Mouse (Mus musculus) lung, embryonic 16.5 days (tissue): Measurements from ENCODE around the gene Kbtbd6. TPM values are rescaled to one million over a fixed set of nuclear protein-coding genes. Genes with fewer than 3 reads are reported as not detected.

ENCODE experiments used
- ATAC-seq: fragments of 200-750 bp; cut with Nextera tagmentation; 2 replicates; pipeline ENCODE4 v1.8.0; 2017; ENCODE audit warnings: low read depth, mild to moderate bottlenecking, moderate library complexity
- H3K27ac ChIP-seq: fragments of 300-500 bp; sonication (generic); 2 replicates; pipeline ENCODE4 v1.5.1; 2014; ENCODE audit warnings: mild to moderate bottlenecking, control low read depth, low read length
- H3K27me3 ChIP-seq: fragments of 300-500 bp; sonication (generic); 2 replicates; pipeline ENCODE4 v1.6.1; 2014; ENCODE audit warnings: low read depth, low read length, mixed read lengths; ENCODE audit not compliant: control insufficient read depth, insufficient read depth
- H3K36me3 ChIP-seq: fragments of 300-500 bp; sonication (generic); 2 replicates; pipeline ENCODE4 v1.6.1; 2014; ENCODE audit warnings: low read length; ENCODE audit not compliant: control insufficient read depth, insufficient read depth
- H3K4me1 ChIP-seq: fragments of 300-500 bp; sonication (generic); replicated peaks from 2 replicates; pipeline ENCODE4 v1.6.1; 2014; ENCODE audit warnings: low read length, mixed read lengths; ENCODE audit not compliant: control insufficient read depth, insufficient read depth
- H3K4me2 ChIP-seq: fragments of 300-500 bp; sonication (generic); 2 replicates; pipeline ENCODE4 v1.6.1; 2014; ENCODE audit warnings: low read depth, low read length, control low read depth
- H3K4me3 ChIP-seq: fragments of 300-500 bp; sonication (generic); 2 replicates; pipeline ENCODE4 v1.5.1; 2014; ENCODE audit warnings: mild to moderate bottlenecking, low read length, control low read depth
- H3K9ac ChIP-seq: fragments of 300-500 bp; sonication (generic); 2 replicates; pipeline ENCODE4 v1.6.1; 2014; ENCODE audit warnings: low read length, control low read depth
- H3K9me3 ChIP-seq: fragments of 300-500 bp; sonication (generic); 2 replicates; pipeline ENCODE4 v1.6.1; 2016; ENCODE audit warnings: low read length; ENCODE audit not compliant: control insufficient read depth
- WGBS: fragments of 180-500 bp; shearing (Covaris S2); extraction: QIAGEN DNeasy Blood & Tissue Kit; methylation state at CpG from one replicate; pipeline ENCODE4 v1.1.7; 2014; 5-methylcytosine and 5-hydroxymethylcytosine counted together
- polyA plus RNA-seq: library from polyadenylated mRNA; unstranded; fragments of >200 nt; fragmentation: Nextera tagmentation; extraction: Ambion mirVana; gene quantifications from 2 replicates; pipeline ENCODE4 v1.2.1, GENCODE M21; 2015

Kbtbd6 gene
- polyA plus RNA-seq, 1 experiment from 2014 or later, result 3.8 TPM

DNA sequence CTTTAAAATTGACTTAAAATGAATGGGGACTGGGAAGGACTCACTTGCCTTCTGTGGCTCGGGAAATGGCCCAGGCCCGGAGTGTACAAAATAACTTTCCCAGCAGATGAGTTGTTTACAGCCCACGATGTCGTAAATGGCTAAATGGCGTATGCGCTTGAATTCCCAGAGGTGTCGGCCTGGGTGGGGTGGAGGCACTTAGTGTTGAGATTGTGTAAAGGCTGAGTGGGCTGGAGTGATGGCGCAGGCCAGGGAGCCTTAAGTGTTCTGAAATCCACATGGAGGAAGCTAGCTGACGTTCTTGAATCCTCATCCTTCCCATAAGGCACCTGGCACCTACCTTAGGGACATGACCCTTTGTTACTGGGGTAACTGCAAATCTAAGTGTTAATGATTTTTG, 36.9 kb downstream of the Kbtbd6 start:
- Histone ChIP-seq H3K9ac (no peak overlapping the region), H3K4me2 (no peak overlapping the region), H3K27me3 (no peaks in the 10 kb centered on the region), H3K4me1 (peaks cover 47% of the 10 kb centered on the region), H3K4me3 (no peak overlapping the region), H3K9me3 (no peaks in the 10 kb centered on the region), H3K27ac (no peak overlapping the region), H3K36me3 (peaks cover 5% of the 10 kb centered on the region; the same call in 1 of the 2 replicates)
- 66% methylated on average over 9 of the region's 9 CpGs for WGBS
- ATAC-seq, result no peak

DNA sequence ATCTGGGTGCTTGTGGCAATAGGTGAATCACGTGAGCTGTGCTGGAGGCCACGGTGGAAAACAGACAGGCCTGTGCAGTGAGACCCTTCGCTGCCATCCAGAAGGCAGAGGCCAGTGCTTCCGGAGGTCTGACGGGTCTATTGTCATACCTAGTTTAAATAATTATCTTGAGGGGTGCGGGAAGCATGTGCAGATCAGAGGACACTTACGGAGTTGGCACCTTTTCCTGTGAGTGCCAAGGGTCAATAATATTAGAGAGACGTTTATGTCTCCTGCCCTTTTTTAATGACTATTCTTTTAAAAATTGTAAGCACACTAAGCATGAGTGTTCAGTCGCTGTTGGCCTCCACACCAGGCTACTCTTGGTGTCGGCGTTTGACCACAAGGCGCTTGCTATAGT, 37.5 kb downstream of the Kbtbd6 start:
- Histone ChIP-seq H3K4me2 (no peak overlapping the region), H3K27ac (no peak overlapping the region), H3K27me3 (no peaks in the 10 kb centered on the region), H3K9ac (no peak overlapping the region), H3K4me3 (no peak overlapping the region), H3K9me3 (no peaks in the 10 kb centered on the region), H3K36me3 (peaks cover 5% of the 10 kb centered on the region; the same call in 1 of the 2 replicates), H3K4me1 (peaks cover 42% of the 10 kb centered on the region)
- no peak for ATAC-seq
- WGBS, result 56% methylated on average over 12 of the region's 12 CpGs

DNA sequence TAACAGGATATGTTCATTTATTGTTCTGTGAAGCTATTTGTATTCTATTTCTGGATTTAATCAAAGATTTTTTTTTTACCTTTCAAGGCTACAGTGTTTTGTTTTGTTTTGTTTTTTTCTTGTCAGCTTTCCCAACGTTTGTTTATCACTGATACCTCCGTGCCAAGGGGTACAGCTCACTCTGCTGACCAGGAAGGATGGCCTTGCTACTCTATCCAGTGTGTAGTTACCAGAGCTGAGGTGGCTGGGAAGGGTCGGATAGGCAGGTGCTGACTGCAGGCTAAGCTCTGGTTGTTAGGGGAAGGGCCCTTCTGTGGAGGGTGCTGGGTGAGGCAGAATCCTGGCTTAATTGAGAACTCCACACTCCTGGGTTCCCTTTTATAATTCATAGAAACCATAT, 38.6 kb downstream of the Kbtbd6 start:
- no peaks in the 10 kb centered on the region for H3K27me3 ChIP-seq
- H3K27ac ChIP-seq, result no peak overlapping the region
- ATAC-seq, result no peak
- no peaks in the 10 kb centered on the region for H3K9me3 ChIP-seq
- peaks cover 34% of the 10 kb centered on the region for H3K4me1 ChIP-seq
- H3K4me3 ChIP-seq, result no peak overlapping the region
- no peak overlapping the region for H3K4me2 ChIP-seq
- 46% methylated on average over 3 of the region's 3 CpGs for WGBS
- H3K36me3 ChIP-seq, result peaks cover 5% of the 10 kb centered on the region; the same call in 1 of the 2 replicates
- H3K9ac ChIP-seq, result no peak overlapping the region

DNA sequence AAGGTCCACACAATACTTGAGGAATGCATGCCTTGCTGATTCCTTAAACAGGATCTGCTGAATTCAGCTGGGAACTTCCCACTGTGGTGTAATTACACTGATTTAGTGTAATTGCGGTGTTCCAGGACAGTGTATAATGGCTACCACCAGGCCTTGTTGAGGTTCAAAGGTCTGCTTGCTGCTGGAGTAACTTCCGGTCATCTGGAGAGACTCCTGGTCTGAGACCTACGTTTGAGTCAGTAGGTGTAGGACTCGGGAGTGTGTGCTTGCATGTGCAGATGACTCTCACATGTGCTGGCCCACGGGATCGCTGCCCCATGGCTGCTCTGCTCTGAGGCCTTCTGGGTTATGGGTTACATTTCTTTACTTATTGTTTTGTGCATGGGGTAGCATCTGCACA, 42.7 kb downstream of the Kbtbd6 start:
- no peak overlapping the region for H3K4me3 ChIP-seq
- H3K27me3 ChIP-seq, result no peaks in the 10 kb centered on the region
- ATAC-seq, result no peak
- WGBS, result 85% methylated on average over 6 of the region's 6 CpGs
- H3K9ac ChIP-seq, result no peak overlapping the region
- peaks cover 5% of the 10 kb centered on the region; the same call in 1 of the 2 replicates for H3K36me3 ChIP-seq
- H3K27ac ChIP-seq, result no peak overlapping the region
- H3K4me1 ChIP-seq, result peaks cover 5% of the 10 kb centered on the region; the same call in 1 of the 2 replicates
- no peaks in the 10 kb centered on the region for H3K9me3 ChIP-seq
- no peak overlapping the region for H3K4me2 ChIP-seq

DNA sequence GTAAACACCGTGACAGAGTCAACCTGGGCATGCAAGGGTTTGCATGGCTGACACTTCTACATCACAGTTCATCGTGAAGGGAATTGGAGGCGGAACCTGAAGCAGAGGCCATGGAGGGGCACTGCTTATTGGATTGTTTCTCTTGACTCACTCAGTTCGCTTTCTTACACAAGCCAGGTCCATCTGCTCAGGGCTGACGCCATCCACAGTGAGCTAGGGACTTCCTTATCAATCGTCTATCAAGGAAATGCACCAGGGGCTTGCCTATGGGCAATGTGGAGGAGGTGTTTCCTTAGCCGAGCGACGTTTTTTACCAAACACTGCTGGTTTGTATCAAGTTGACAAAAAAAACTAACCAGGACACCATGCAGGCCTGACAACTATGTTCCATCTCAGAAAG, 47.7 kb downstream of the Kbtbd6 start:
- no peak for ATAC-seq
- no peak overlapping the region for H3K27ac ChIP-seq

DNA sequence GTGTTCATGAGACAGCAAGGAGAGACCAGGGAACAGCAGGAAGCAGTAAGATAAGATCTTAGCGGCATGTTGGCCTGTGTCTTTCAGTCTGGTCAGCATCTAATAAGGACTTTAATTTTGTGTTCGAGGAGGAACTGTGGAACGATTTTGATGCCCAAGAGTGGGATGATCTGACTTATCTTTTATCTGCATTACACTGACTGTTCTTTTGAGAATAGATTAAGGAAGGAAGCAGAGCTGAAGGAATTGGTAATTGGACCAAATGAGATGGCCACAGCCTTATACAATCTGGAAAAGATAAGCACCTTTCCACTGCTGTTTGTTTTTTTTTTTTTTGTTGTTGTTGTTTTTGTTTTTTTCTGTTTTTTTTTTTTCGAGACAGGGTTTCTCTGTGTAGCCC, 49.1 kb downstream of the Kbtbd6 start:
- Histone ChIP-seq H3K9ac (no peak overlapping the region), H3K9me3 (peaks cover 8% of the 10 kb centered on the region), H3K4me3 (no peak overlapping the region), H3K4me2 (no peak overlapping the region), H3K4me1 (peaks cover 13% of the 10 kb centered on the region), H3K27me3 (no peaks in the 10 kb centered on the region), H3K27ac (no peak overlapping the region), H3K36me3 (peaks cover 10% of the 10 kb centered on the region)
- 67% methylated on average over 4 of the region's 4 CpGs for WGBS
- no peak for ATAC-seq

More for the DNA sequence above, 47.7 kb downstream of the Kbtbd6 start:
- no peak overlapping the region for H3K9ac ChIP-seq
- no peaks in the 10 kb centered on the region for H3K27me3 ChIP-seq
- whole genome bisulfite sequencing, result 75% methylated on average over 9 of the region's 9 CpGs
- no peak overlapping the region for H3K4me3 ChIP-seq
- H3K36me3 ChIP-seq, result peaks cover 10% of the 10 kb centered on the region
- no peak overlapping the region for H3K4me2 ChIP-seq
- peaks cover 8% of the 10 kb centered on the region for H3K9me3 ChIP-seq
- peaks cover 12% of the 10 kb centered on the region for H3K4me1 ChIP-seq

DNA sequence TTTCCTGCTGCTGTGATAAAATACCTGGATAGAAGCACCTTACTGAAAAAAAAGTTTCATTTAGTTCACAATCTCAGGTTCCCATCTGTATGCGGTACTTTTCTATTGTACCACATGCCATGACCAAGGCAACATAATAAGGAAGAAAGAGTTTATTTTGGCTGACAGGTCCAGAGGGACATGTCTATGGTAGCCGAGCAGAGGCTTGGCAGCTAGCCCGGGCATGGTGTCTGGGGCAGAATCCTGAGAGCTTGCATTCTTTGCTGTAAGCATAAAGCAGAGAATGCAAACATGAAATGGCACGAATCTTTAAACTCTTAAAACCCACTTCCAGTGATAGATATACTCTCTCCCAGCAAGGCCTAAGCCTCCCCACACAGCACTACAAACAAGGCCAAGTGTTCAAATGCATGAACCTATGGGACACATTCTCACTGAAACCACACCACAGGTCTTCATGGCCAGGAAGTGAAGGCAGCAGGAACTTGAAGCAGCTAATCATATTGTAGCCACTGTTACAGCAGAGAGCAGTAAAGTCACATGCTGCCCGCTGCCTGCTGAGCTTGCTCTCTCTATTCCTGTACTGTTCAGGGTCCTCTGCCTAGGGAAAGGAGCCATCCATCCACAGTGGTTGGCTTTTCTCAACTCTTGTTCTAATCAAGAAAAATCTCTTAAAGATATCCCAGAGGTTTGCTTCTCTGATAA, 51.9 kb downstream of the Kbtbd6 start:
- WGBS, result 33% methylated on average over 5 of the region's 5 CpGs
- Histone ChIP-seq H3K27me3 (no peaks in the 10 kb centered on the region), H3K9ac (no peak overlapping the region), H3K36me3 (peaks cover 10% of the 10 kb centered on the region), H3K27ac (peak overlapping the region; percentile 43), H3K4me1 (peaks cover 13% of the 10 kb centered on the region), H3K4me2 (no peak overlapping the region), H3K9me3 (peaks cover 8% of the 10 kb centered on the region), H3K4me3 (no peak overlapping the region)
- ATAC-seq, result peak; percentile 75

Other genes starting within 250 kb of the Kbtbd6 start
- gene Zfp957, start 204.5 kb upstream of the Kbtbd6 start, polyA plus RNA-seq, result not detected in 2 replicates
- gene Rgcc, start 150.2 kb upstream of the Kbtbd6 start, polyA plus RNA-seq, result 173 and 176 TPM in 2 replicates
- gene Naa16, start 61.1 kb upstream of the Kbtbd6 start, polyA plus RNA-seq, result 35.8 and 41.2 TPM in 2 replicates
- gene Mtrf1, start 54.1 kb upstream of the Kbtbd6 start, polyA plus RNA-seq, result 11.4 and 12.1 TPM in 2 replicates
- gene Kbtbd7, start 25.3 kb upstream of the Kbtbd6 start, polyA plus RNA-seq, result 11.6 and 12.8 TPM in 2 replicates
- 14.0 and 14.5 TPM in 2 replicates for gene Elf1, start 29.4 kb downstream of the Kbtbd6 start, polyA plus RNA-seq
- gene Wbp4, start 29.7 kb downstream of the Kbtbd6 start, polyA plus RNA-seq, result 39.1 and 43.1 TPM in 2 replicates
- gene Sugt1, start 135.9 kb downstream of the Kbtbd6 start, polyA plus RNA-seq, result 122 and 124 TPM in 2 replicates
- gene Cnmd, start 210.3 kb downstream of the Kbtbd6 start, polyA plus RNA-seq, result 9.4 and 11.2 TPM in 2 replicates